Mouse (Mus musculus): ENCODE data around the gene Hist1h2bh.
"Not testable (repeated sequence)": the region's sequence is repeated elsewhere in the genome, so short reads cannot be mapped to it uniquely, and the experiment has no call there.

Gene Hist1h2bh

GRCm38 (mm10) chr13:23551931-23552914 lies 9.0 kb upstream of the Hist1h2bh start:
- no peak for DNase-seq (ENCODE audit: low read depth, low spot score)

- DNase-seq (ENCODE audit: low read depth, low spot score), result not testable (repeated sequence)
Observed at GRCm38 (mm10) chr13:23551146-23551834, 8.1 kb upstream of the Hist1h2bh start, which contains the start of gene Hist1h4f. Gene Hist1h4f (minus strand): TSS chr13:23551648.

- DNase-seq (ENCODE audit: low read depth, low spot score), result no peak
Observed at GRCm38 (mm10) chr13:23550761-23551145, 7.6 kb upstream of the Hist1h2bh start.

- DNase-seq (ENCODE audit: low read depth, low spot score), result no peak
Observed at GRCm38 (mm10) chr13:23546694-23547093, 3.5 kb upstream of the Hist1h2bh start.

GRCm38 (mm10) chr13:23544787-23545120 lies 1.6 kb upstream of the Hist1h2bh start:
- not testable (repeated sequence) for DNase-seq (ENCODE audit: low read depth, low spot score)

- DNase-seq (ENCODE audit: low read depth, low spot score), result no peak
Observed at GRCm38 (mm10) chr13:23543965-23544786, 984 bp upstream of the Hist1h2bh start, which contains the start of gene Hist1h3f. Gene Hist1h3f (plus strand): TSS chr13:23544052.

- DNase-seq (ENCODE audit: low read depth, low spot score), result not testable (repeated sequence)
Observed at GRCm38 (mm10) chr13:23542225-23542980, 789 bp downstream of the Hist1h2bh start.

GRCm38 (mm10) chr13:23541497-23541896 lies 1.7 kb downstream of the Hist1h2bh start:
- no peak for DNase-seq (ENCODE audit: low read depth, low spot score)

GRCm38 (mm10) chr13:23539821-23540220 lies 3.4 kb downstream of the Hist1h2bh start:
- DNase-seq (ENCODE audit: low read depth, low spot score), result not testable (repeated sequence)

- no peak for DNase-seq (ENCODE audit: low read depth, low spot score)
Observed at GRCm38 (mm10) chr13:23538249-23538648, 4.9 kb downstream of the Hist1h2bh start.

GRCm38 (mm10) chr13:23537006-23537710 lies 6.0 kb downstream of the Hist1h2bh start:
- DNase-seq (ENCODE audit: low read depth, low spot score), result no peak

- no peak for DNase-seq (ENCODE audit: low read depth, low spot score)
Observed at GRCm38 (mm10) chr13:23536076-23536822, 6.9 kb downstream of the Hist1h2bh start.

- DNase-seq (ENCODE audit: low read depth, low spot score), result not testable (repeated sequence)
Observed at GRCm38 (mm10) chr13:23535137-23536075, 7.8 kb downstream of the Hist1h2bh start, which contains the start of gene Hist1h3g. Gene Hist1h3g (plus strand): TSS chr13:23535422.

GRCm38 (mm10) chr13:23534368-23535131 lies 8.6 kb downstream of the Hist1h2bh start:
- no peak for DNase-seq (ENCODE audit: low read depth, low spot score)

- DNase-seq (ENCODE audit: low read depth, low spot score), result not testable (repeated sequence)
Observed at GRCm38 (mm10) chr13:23533560-23534367, 9.4 kb downstream of the Hist1h2bh start, which contains the start of gene Hist1h2af. Gene Hist1h2af (plus strand): TSS chr13:23533906.

- no peak for DNase-seq (ENCODE audit: low read depth, low spot score)
Observed at GRCm38 (mm10) chr13:23532262-23533075, 10.7 kb downstream of the Hist1h2bh start.

Data from WW6 (cell line).